Comparison of ENCODE assay signal across 8 mouse cellular contexts in the genomic region with DNA sequence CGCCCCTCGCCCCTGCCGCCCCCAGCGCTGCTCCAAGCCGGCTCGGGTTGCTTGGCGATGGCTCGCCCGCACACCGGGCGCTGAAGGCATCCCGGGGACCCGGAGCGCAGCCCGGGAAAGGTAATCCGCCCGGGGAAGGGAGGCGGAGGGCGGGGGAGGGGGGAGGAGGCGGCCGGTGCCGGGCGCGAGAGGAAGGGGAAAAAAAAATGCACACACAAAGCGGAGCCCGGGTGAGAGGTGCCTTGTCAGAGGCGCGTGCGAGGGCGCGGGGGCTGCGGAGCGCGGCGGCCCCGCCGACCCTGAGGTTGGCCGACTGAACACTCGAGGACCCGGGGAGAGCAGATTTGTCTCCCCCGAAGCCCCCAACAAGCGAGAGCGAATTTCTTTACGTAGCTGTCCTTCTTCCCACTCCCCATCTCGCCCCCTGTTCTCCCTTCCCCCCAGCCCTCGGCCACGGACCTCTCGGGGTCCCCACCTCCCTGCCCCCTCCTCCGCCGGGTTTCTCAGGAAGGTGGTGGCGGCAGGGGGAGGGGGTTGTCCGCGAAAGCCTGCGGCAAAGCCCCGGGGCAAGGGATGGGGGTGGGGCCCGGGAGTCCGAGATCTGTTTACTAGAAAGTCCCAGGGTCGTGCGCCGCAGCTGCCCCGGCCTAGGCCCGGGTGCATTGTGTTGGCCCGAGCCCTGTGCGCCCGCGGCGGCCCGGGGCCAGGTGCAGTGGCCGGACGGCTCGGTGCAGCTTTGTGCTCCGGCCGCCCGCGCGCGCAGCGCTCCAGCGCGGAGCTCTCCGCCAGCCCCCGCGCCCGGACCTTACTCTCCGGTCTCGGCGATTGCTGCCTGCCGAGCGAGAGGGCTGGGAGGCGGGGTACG. TPM values are rescaled to one million over a fixed set of nuclear protein-coding genes. Genes with fewer than 3 reads are reported as not detected.
DNase-seq lines count a peak whose midpoint lies in the region; ATAC-seq and TF ChIP-seq lines count a peak whose summit lies in the region.

No protein-coding gene starts in this region.

- peak overlapping the region; percentile 97 for H3K4me2 ChIP-seq in hindbrain, postnatal 0 days (ENCODE audit: low read depth, low read length)
- peak overlapping the region; percentile 95 for H3K4me2 ChIP-seq in limb, embryonic 12.5 days
- peak overlapping the region; percentile 87 for H3K4me2 ChIP-seq in midbrain, embryonic 15.5 days

- H3K9me3 ChIP-seq in hindbrain, postnatal 0 days (ENCODE audit: low read length), result no peaks in the 10 kb centered on the region
- no peaks in the 10 kb centered on the region for H3K9me3 ChIP-seq in limb, embryonic 12.5 days
- no peaks in the 10 kb centered on the region for H3K9me3 ChIP-seq in midbrain, embryonic 15.5 days

- no peak for TF ChIP-seq CTCF in cortical plate, adult 2 months (IDR thresholded peaks at IDR 0.05; ENCODE audit: extremely low read depth, insufficient read depth, low read length)
- TF ChIP-seq CTCF in hindbrain, postnatal 0 days (IDR thresholded peaks at IDR 0.05; ENCODE audit: low read depth), result no peak
- TF ChIP-seq CTCF in testis, adult 2 months (IDR thresholded peaks at IDR 0.05; ENCODE audit: control insufficient read depth, insufficient read depth, insufficient replicate concordance, low read depth, low read length), result no peak

- ATAC-seq in hindbrain, postnatal 0 days, result peak; percentile 70
- ATAC-seq in limb, embryonic 12.5 days (ENCODE audit: insufficient number of reproducible peaks, insufficient read depth, low FRiP score, low TSS enrichment, low read depth), result peak; percentile 69
- ATAC-seq in midbrain, embryonic 15.5 days (replicated peaks), result peak; percentile 66

- peak overlapping the region; percentile 98 for H3K27ac ChIP-seq in cortical plate, adult 2 months (ENCODE audit: insufficient read depth, low read length)
- peak overlapping the region; percentile 95 for H3K27ac ChIP-seq in hindbrain, postnatal 0 days
- H3K27ac ChIP-seq in limb, embryonic 12.5 days, result peak overlapping the region; percentile 99
- H3K27ac ChIP-seq in midbrain, embryonic 15.5 days, result peak overlapping the region; percentile 99
- H3K27ac ChIP-seq in testis, adult 2 months (ENCODE audit: control insufficient read depth, insufficient read depth, low read depth, low read length), result no peak overlapping the region

- no peaks in the 10 kb centered on the region for H3K36me3 ChIP-seq in hindbrain, postnatal 0 days (ENCODE audit: insufficient read depth, low read length)
- H3K36me3 ChIP-seq in limb, embryonic 12.5 days, result no peaks in the 10 kb centered on the region
- H3K36me3 ChIP-seq in midbrain, embryonic 15.5 days (replicated peaks), result no peaks in the 10 kb centered on the region
- no peaks in the 10 kb centered on the region for H3K36me3 ChIP-seq in testis, adult 2 months (ENCODE audit: control insufficient read depth, insufficient read depth, low read length)

- peaks cover 1% of the 10 kb centered on the region for H3K4me1 ChIP-seq in cortical plate, adult 2 months (ENCODE audit: control insufficient read depth, insufficient read depth, low read length)
- no peaks in the 10 kb centered on the region for H3K4me1 ChIP-seq in hindbrain, postnatal 0 days (ENCODE audit: insufficient read depth, low read length)
- peaks cover 29% of the 10 kb centered on the region for H3K4me1 ChIP-seq in limb, embryonic 12.5 days (replicated peaks)
- H3K4me1 ChIP-seq in midbrain, embryonic 15.5 days, result peaks cover 46% of the 10 kb centered on the region
- H3K4me1 ChIP-seq in testis, adult 2 months (ENCODE audit: control insufficient read depth, insufficient read depth, low read length), result peaks cover 14% of the 10 kb centered on the region

- no peaks in the 10 kb centered on the region for H3K27me3 ChIP-seq in hindbrain, postnatal 0 days (ENCODE audit: insufficient read depth, low read length)
- H3K27me3 ChIP-seq in limb, embryonic 12.5 days, result 0 out of 2 replicates have a peak, but pooled peaks cover 5% of the 10 kb centered on the region
- no peaks in the 10 kb centered on the region for H3K27me3 ChIP-seq in midbrain, embryonic 15.5 days (replicated peaks)
- peaks cover 3% of the 10 kb centered on the region; the same call in 1 of the 2 replicates for H3K27me3 ChIP-seq in testis, adult 2 months (ENCODE audit: control insufficient read depth, insufficient read depth, low read length)

- 2% methylated on average over 79 of the region's 91 CpGs for WGBS in hindbrain, postnatal 0 days
- WGBS in limb, embryonic 12.5 days, result under 1% methylated on average over 84 of the region's 91 CpGs
- WGBS in midbrain, embryonic 15.5 days, result under 1% methylated on average over 90 of the region's 91 CpGs

- no peak for TF ChIP-seq POLR2A in cortical plate, adult 2 months (IDR thresholded peaks at IDR 0.05; ENCODE audit: extremely low read depth, insufficient read depth, low read length)
- TF ChIP-seq POLR2A in testis, adult 2 months (IDR thresholded peaks at IDR 0.05; ENCODE audit: control insufficient read depth, low read depth, low read length), result no peak

- peak overlapping the region; percentile 91 for H3K9ac ChIP-seq in hindbrain, postnatal 0 days (replicated peaks; ENCODE audit: low read length)
- peak overlapping the region; percentile 98 for H3K9ac ChIP-seq in limb, embryonic 12.5 days (replicated peaks)
- H3K9ac ChIP-seq in midbrain, embryonic 15.5 days, result peak overlapping the region; percentile 92

- DNase-seq in layer of hippocampus, adult 11-12 months (ENCODE audit: low spot score), result peak; percentile 41
- no peak for DNase-seq in layer of hippocampus, adult 9-11 months
- DNase-seq in gastrocnemius, postnatal 25 days, result peak; percentile 33
- peak; percentile 63 for DNase-seq in hindbrain, postnatal 0 days (ENCODE audit: low spot score)

- H3K4me3 ChIP-seq in cortical plate, adult 2 months (ENCODE audit: insufficient read depth, low read length), result peak overlapping the region; percentile 79
- H3K4me3 ChIP-seq in hindbrain, postnatal 0 days (ENCODE audit: low read length), result peak overlapping the region; percentile 92
- H3K4me3 ChIP-seq in limb, embryonic 12.5 days (replicated peaks), result peak overlapping the region; percentile 85
- peak overlapping the region; percentile 86 for H3K4me3 ChIP-seq in midbrain, embryonic 15.5 days
- H3K4me3 ChIP-seq in testis, adult 2 months (ENCODE audit: control insufficient read depth, low read depth, low read length), result peak overlapping the region; percentile 84

RNA-seq across cellular contexts. Expression of gene Mpped2, which starts 0.9 kb away (rescaled TPM):
- 16.3 and 17.4 TPM in 2 replicates for polyA plus RNA-seq in cortical plate, adult 2 months (2012; rRNA removed)
- 1 to 10 TPM; 3.0 to 3.4 TPM for total RNA-seq in gastrocnemius, postnatal 25 days (2021)
- 39.1 and 50.7 TPM in 2 replicates for total RNA-seq in hindbrain, postnatal 0 days (2014; rRNA removed)
- polyA plus RNA-seq in hindbrain, postnatal 0 days (2015; fragmentation: Nextera tagmentation; extraction: Ambion mirVana), result 74.1 and 80.0 TPM in 2 replicates
- polyA plus RNA-seq in limb, embryonic 12.5 days (2016; fragmentation: Nextera tagmentation; extraction: Ambion mirVana), result 121 and 134 TPM in 2 replicates
- 150 and 159 TPM in 2 replicates for polyA plus RNA-seq in midbrain, embryonic 15.5 days (2015; fragmentation: Nextera tagmentation; extraction: Ambion mirVana)
- 0.61 and 0.88 TPM in 2 replicates for polyA plus RNA-seq in testis, adult 2 months (2012; rRNA removed)
